Mouse (Mus musculus) A20 (cell line): ENCODE measurements around the gene Gm1993.
"Not testable (repeated sequence)": the region's sequence is repeated elsewhere in the genome, so short reads cannot be mapped to it uniquely, and the experiment has no call there.

Experiments
- DNase-seq: peaks from one replicate; pipeline ENCODE4 v3.0.0-alpha.2; 2011; ENCODE audit warnings: low read depth, low spot score

Gm1993 gene

GRCm38 (mm10) chrX:25570352-25570751 lies at the start of gene Gm1993:
Gene Gm1993 (minus strand): TSS chrX:25570452.
- not testable (repeated sequence) for DNase-seq
